22 mouse cellular contexts compared by ENCODE assay signal in the genomic region with DNA sequence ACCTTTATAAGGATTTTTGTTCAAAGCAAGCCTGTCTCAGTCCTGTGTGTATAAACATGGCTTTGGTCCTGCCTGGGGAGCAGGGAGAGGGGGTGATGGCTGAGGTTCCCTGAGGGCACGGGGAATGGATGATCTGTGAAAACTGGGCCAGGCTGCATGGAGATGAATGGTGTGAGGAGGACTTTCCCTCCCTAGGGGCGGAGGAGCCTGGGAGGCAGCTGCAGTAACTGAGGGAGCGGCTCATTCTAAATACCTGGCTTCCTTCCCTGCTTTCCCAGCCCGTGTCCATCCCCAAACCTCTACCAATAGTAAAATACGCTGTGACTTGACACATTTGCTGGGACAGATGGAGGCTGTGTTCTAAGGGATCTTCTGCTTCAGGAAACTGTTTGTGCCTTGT. TPM values are rescaled to one million over a fixed set of nuclear protein-coding genes. Genes with fewer than 3 reads are reported as not detected.
DNase-seq lines count a peak whose midpoint lies in the region; ATAC-seq and TF ChIP-seq lines count a peak whose summit lies in the region.
"Had no signal": no experiment of that assay in that cellular context is flagged by ENCODE, and none has a peak within 500 bp of the region (broad histone marks: within the 10 kb centered on the region; RNA-seq: fewer than 3 reads in every experiment).

No protein-coding gene starts in this region.

- DNase-seq in layer of hippocampus, adult 2 months (ENCODE audit: low spot score in 2 of 2) = no peak
- DNase-seq in layer of hippocampus, postnatal 25 days (ENCODE audit: extremely low spot score in 1 of 2, low spot score in 1 of 2) = no peak
- peak; percentile 37 for DNase-seq in 3T3-L1 (ENCODE audit: low read depth, low spot score)
- DNase-seq in lung, postnatal 0 days (ENCODE audit: low spot score) = peak; percentile 39
- DNase-seq in midbrain, embryonic 10.5 days (ENCODE audit: low spot score) = no peak
- no peak for DNase-seq in forebrain, postnatal 0 days
- DNase-seq: adrenal gland, postnatal 25 days; cerebellum, adult 9-10 months; embryo, embryonic 11 days; heart, adult 11 months; kidney, adult 9 months; kidney, postnatal 4 days; thymus, postnatal 4 days had no signal

- no peaks in the 10 kb centered on the region for H3K27me3 ChIP-seq in embryonic facial prominence, embryonic 13.5 days
- no peaks in the 10 kb centered on the region for H3K27me3 ChIP-seq in lung, postnatal 0 days (replicated peaks; ENCODE audit: insufficient read depth, low read length)
- H3K27me3 ChIP-seq in midbrain, embryonic 10.5 days (ENCODE audit: low read depth, poor library complexity, severe bottlenecking) = no peaks in the 10 kb centered on the region
- H3K27me3 ChIP-seq in forebrain, postnatal 0 days (ENCODE audit: insufficient read depth, low read length) = no peaks in the 10 kb centered on the region
- H3K27me3 ChIP-seq: forebrain, embryonic 15.5 days; heart, embryonic 15.5 days; megakaryocyte, embryonic 14.5 days had no signal

- no peak for ATAC-seq in embryonic facial prominence, embryonic 13.5 days (ENCODE audit: insufficient number of reproducible peaks, insufficient read depth, low FRiP score, low TSS enrichment, low read depth)
- ATAC-seq in lung, postnatal 0 days = peak; percentile 50; the same call in 1 of the 2 replicates
- ATAC-seq in forebrain, postnatal 0 days = no peak
- ATAC-seq: forebrain, embryonic 15.5 days; inflammation-experienced regulatory T-cells, adult 6 months; midbrain, embryonic 16.5 days had no signal

- no peak for TF ChIP-seq CTCF in layer of hippocampus, adult 2 months (conservative IDR thresholded peaks at IDR 0.05)
- no peak for TF ChIP-seq CTCF in lung, postnatal 0 days (IDR thresholded peaks at IDR 0.05)
- TF ChIP-seq CTCF in forebrain, postnatal 0 days (IDR thresholded peaks at IDR 0.05; ENCODE audit: low read depth) = no peak

- H3K36me3 ChIP-seq in embryonic facial prominence, embryonic 13.5 days = 0 out of 2 replicates have a peak, but pooled peaks cover 3% of the 10 kb centered on the region
- H3K36me3 ChIP-seq in lung, postnatal 0 days (ENCODE audit: insufficient read depth, low read length) = no peaks in the 10 kb centered on the region
- H3K36me3 ChIP-seq in midbrain, embryonic 10.5 days = peaks cover 77% of the 10 kb centered on the region
- H3K36me3 ChIP-seq in forebrain, postnatal 0 days (ENCODE audit: insufficient read depth) = peaks cover 16% of the 10 kb centered on the region
- H3K36me3 ChIP-seq: heart, embryonic 15.5 days had no signal

- no peak overlapping the region for H3K4me3 ChIP-seq in layer of hippocampus, adult 2 months
- no peak overlapping the region for H3K4me3 ChIP-seq in embryonic facial prominence, embryonic 13.5 days
- no peak overlapping the region for H3K4me3 ChIP-seq in lung, postnatal 0 days (ENCODE audit: low read depth, low read length)
- H3K4me3 ChIP-seq in midbrain, embryonic 10.5 days = no peak overlapping the region
- H3K4me3 ChIP-seq in forebrain, postnatal 0 days (ENCODE audit: low read depth, low read length) = no peak overlapping the region
- H3K4me3 ChIP-seq: erythroblast, embryonic 14.5 days; forebrain, embryonic 15.5 days; heart, embryonic 15.5 days; hindbrain, embryonic 10.5 days; megakaryocyte, embryonic 14.5 days had no signal

- peaks cover 61% of the 10 kb centered on the region for H3K4me1 ChIP-seq in embryonic facial prominence, embryonic 13.5 days
- no peaks in the 10 kb centered on the region for H3K4me1 ChIP-seq in lung, postnatal 0 days (ENCODE audit: insufficient read depth, low read depth, low read length)
- H3K4me1 ChIP-seq in midbrain, embryonic 10.5 days = peaks cover 13% of the 10 kb centered on the region
- H3K4me1 ChIP-seq in forebrain, postnatal 0 days (ENCODE audit: insufficient read depth) = no peaks in the 10 kb centered on the region
- H3K4me1 ChIP-seq: forebrain, embryonic 15.5 days had no signal

- no peak overlapping the region for H3K9ac ChIP-seq in embryonic facial prominence, embryonic 13.5 days
- H3K9ac ChIP-seq in lung, postnatal 0 days (replicated peaks; ENCODE audit: low read depth) = no peak overlapping the region
- H3K9ac ChIP-seq in forebrain, postnatal 0 days = no peak overlapping the region
- H3K9ac ChIP-seq: forebrain, embryonic 15.5 days; heart, embryonic 15.5 days; liver, embryonic 14.5 days had no signal

- WGBS in embryonic facial prominence, embryonic 13.5 days = 74% methylated on average over 5 of the region's 5 CpGs
- 51% methylated on average over 5 of the region's 5 CpGs for WGBS in lung, postnatal 0 days
- WGBS in midbrain, embryonic 10.5 days = 86% methylated on average over 5 of the region's 5 CpGs
- 67% methylated on average over 5 of the region's 5 CpGs for WGBS in forebrain, postnatal 0 days

- TF ChIP-seq EP300 in lung, postnatal 0 days (IDR thresholded peaks at IDR 0.05) = no peak

- peak overlapping the region; percentile 3; the same call in 1 of the 2 replicates for H3K27ac ChIP-seq in layer of hippocampus, adult 2 months
- H3K27ac ChIP-seq in embryonic facial prominence, embryonic 13.5 days = peak overlapping the region; percentile 96
- no peak overlapping the region for H3K27ac ChIP-seq in lung, postnatal 0 days (ENCODE audit: low read length)
- H3K27ac ChIP-seq in midbrain, embryonic 10.5 days (replicated peaks) = no peak overlapping the region
- H3K27ac ChIP-seq in forebrain, postnatal 0 days (ENCODE audit: low read depth, low read length) = no peak overlapping the region
- H3K27ac ChIP-seq: forebrain, embryonic 15.5 days; heart, embryonic 15.5 days; hindbrain, embryonic 10.5 days; liver, embryonic 14.5 days had no signal

- no peaks in the 10 kb centered on the region for H3K9me3 ChIP-seq in embryonic facial prominence, embryonic 13.5 days
- H3K9me3 ChIP-seq in lung, postnatal 0 days (ENCODE audit: low read length) = no peaks in the 10 kb centered on the region
- no peaks in the 10 kb centered on the region for H3K9me3 ChIP-seq in midbrain, embryonic 10.5 days (replicated peaks)
- no peaks in the 10 kb centered on the region for H3K9me3 ChIP-seq in forebrain, postnatal 0 days (ENCODE audit: low read length)
- H3K9me3 ChIP-seq: forebrain, embryonic 15.5 days; heart, embryonic 15.5 days; hindbrain, embryonic 10.5 days; megakaryocyte, embryonic 14.5 days had no signal

- H3K4me2 ChIP-seq in embryonic facial prominence, embryonic 13.5 days = no peak overlapping the region
- no peak overlapping the region for H3K4me2 ChIP-seq in lung, postnatal 0 days (replicated peaks; ENCODE audit: low read depth, low read length)
- no peak overlapping the region for H3K4me2 ChIP-seq in forebrain, postnatal 0 days (ENCODE audit: low read depth)
- H3K4me2 ChIP-seq: forebrain, embryonic 15.5 days; heart, embryonic 15.5 days had no signal

RNA-seq across cellular contexts. Expression of a gene that starts 34.1 kb away (rescaled TPM):
- 10 to 100 TPM; 37.1 to 38.0 TPM for total RNA-seq in layer of hippocampus, adult 2 months (2021)
- total RNA-seq in layer of hippocampus, postnatal 25 days (2021) = 10 to 100 TPM; 36.3 to 37.0 TPM
- 158 and 211 TPM in 2 replicates for polyA plus RNA-seq in embryonic facial prominence, embryonic 13.5 days (2015; fragmentation: Nextera tagmentation; extraction: Ambion mirVana)
- 27.3 and 28.1 TPM in 2 replicates for polyA plus RNA-seq in lung, postnatal 0 days (2015; fragmentation: Nextera tagmentation; extraction: Ambion mirVana)
- polyA plus RNA-seq in midbrain, embryonic 10.5 days (2016; fragmentation: Nextera tagmentation; extraction: Ambion mirVana) = 54.4 and 61.8 TPM in 2 replicates
- total RNA-seq in forebrain, postnatal 0 days (2014; rRNA removed) = 29.7 and 37.0 TPM in 2 replicates
- 30.2 and 34.9 TPM in 2 replicates for polyA plus RNA-seq in forebrain, postnatal 0 days (2015; fragmentation: Nextera tagmentation; extraction: Ambion mirVana)

RNA-seq across cellular contexts. Expression of a gene that starts 45.5 kb away (rescaled TPM):
- 10 to 100 TPM; 38.5 to 48.6 TPM for total RNA-seq in layer of hippocampus, adult 2 months (2021)
- total RNA-seq in layer of hippocampus, postnatal 25 days (2021) = 10 to 100 TPM; 40.4 to 40.7 TPM
- polyA plus RNA-seq in embryonic facial prominence, embryonic 13.5 days (2015; fragmentation: Nextera tagmentation; extraction: Ambion mirVana) = 96.8 and 106 TPM in 2 replicates
- polyA plus RNA-seq in lung, postnatal 0 days (2015; fragmentation: Nextera tagmentation; extraction: Ambion mirVana) = 26.4 and 27.5 TPM in 2 replicates
- 89.7 and 91.4 TPM in 2 replicates for polyA plus RNA-seq in midbrain, embryonic 10.5 days (2016; fragmentation: Nextera tagmentation; extraction: Ambion mirVana)
- 25.9 and 29.7 TPM in 2 replicates for total RNA-seq in forebrain, postnatal 0 days (2014; rRNA removed)
- polyA plus RNA-seq in forebrain, postnatal 0 days (2015; fragmentation: Nextera tagmentation; extraction: Ambion mirVana) = 43.6 and 56.0 TPM in 2 replicates

Comparison
In these comparisons a context has a peak if more than half of its experiments do, and no peak if none do; other contexts are left out.
1. DNase-seq: peak in 3T3-L1 (single experiment) and lung, postnatal 0 days (single experiment); none in layer of hippocampus, adult 2 months (0 of 2), layer of hippocampus, postnatal 25 days (0 of 2), midbrain, embryonic 10.5 days (single experiment) and forebrain, postnatal 0 days (single experiment).
2. H3K27ac ChIP-seq: peak in layer of hippocampus, adult 2 months (single experiment) and embryonic facial prominence, embryonic 13.5 days (single experiment); none in lung, postnatal 0 days (single experiment), midbrain, embryonic 10.5 days (single experiment) and forebrain, postnatal 0 days (single experiment).